Mouse (Mus musculus) small intestine, adult 2 months (tissue): Measurements from ENCODE around the gene Gm8439. TPM values are rescaled to one million over a fixed set of nuclear protein-coding genes. Genes with fewer than 3 reads are reported as not detected.
"Not testable (repeated sequence)": the region's sequence is repeated elsewhere in the genome, so short reads cannot be mapped to it uniquely, and the experiment has no call there.

ENCODE experiments used
- H3K27ac ChIP-seq: fragments of 200-500 bp; 2 replicates; pipeline ENCODE4 v1.5.1; 2012; ENCODE audit warnings: low read depth, low read length, control low read depth, inconsistent platforms; ENCODE audit not compliant: insufficient read depth
- H3K27me3 ChIP-seq: fragments of 200-500 bp; 2 replicates; pipeline ENCODE4 v1.6.1; 2012; ENCODE audit warnings: mild to moderate bottlenecking, moderate library complexity, low read length, inconsistent platforms; ENCODE audit not compliant: control insufficient read depth, insufficient read depth
- H3K36me3 ChIP-seq: fragments of 200-500 bp; 2 replicates; pipeline ENCODE4 v1.6.1; 2012; ENCODE audit warnings: mild to moderate bottlenecking, low read length, control low read depth, inconsistent platforms; ENCODE audit not compliant: control insufficient read depth, insufficient read depth
- H3K4me1 ChIP-seq: fragments of 200-500 bp; 2 replicates; pipeline ENCODE4 v1.6.1; 2012; ENCODE audit warnings: low read length, inconsistent platforms, mixed read lengths; ENCODE audit not compliant: control insufficient read depth, insufficient read depth, insufficient read length
- H3K4me3 ChIP-seq: fragments of 200-500 bp; 2 replicates; pipeline ENCODE4 v1.5.1; 2012; ENCODE audit warnings: low read depth, mild to moderate bottlenecking, control low read depth, inconsistent platforms, low read length, moderate library complexity
- CTCF ChIP-seq: fragments of 200-500 bp; IDR thresholded peaks from 2 replicates; pipeline ENCODE4 v1.5.1; 2012; ENCODE audit warnings: low read depth, mild to moderate bottlenecking, control low read depth, inconsistent platforms, low read length, moderate library complexity, mixed read lengths; ENCODE audit not compliant: insufficient replicate concordance, insufficient read length; ENCODE audit errors: extremely low read depth
- POLR2A ChIP-seq: fragments of 200-500 bp; IDR thresholded peaks from 2 replicates; pipeline ENCODE4 v1.6.1; 2012; ENCODE audit warnings: low read depth, mild to moderate bottlenecking, control low read depth, inconsistent platforms, low read length, moderate library complexity
- WGBS: fragments of 180-500 bp; shearing (Covaris S2); methylation state at CpG from one replicate; pipeline ENCODE4 v1.1.7; 2018; 5-methylcytosine and 5-hydroxymethylcytosine counted together
- polyA plus RNA-seq: library from polyadenylated mRNA; depleted of rRNA; stranded (reverse); fragments of >200 nt; gene quantifications from 2 replicates; pipeline ENCODE4 v1.2.3, GENCODE M21; 2012

The Gm8439 gene
- polyA plus RNA-seq, 1 experiment = not detected

DNA sequence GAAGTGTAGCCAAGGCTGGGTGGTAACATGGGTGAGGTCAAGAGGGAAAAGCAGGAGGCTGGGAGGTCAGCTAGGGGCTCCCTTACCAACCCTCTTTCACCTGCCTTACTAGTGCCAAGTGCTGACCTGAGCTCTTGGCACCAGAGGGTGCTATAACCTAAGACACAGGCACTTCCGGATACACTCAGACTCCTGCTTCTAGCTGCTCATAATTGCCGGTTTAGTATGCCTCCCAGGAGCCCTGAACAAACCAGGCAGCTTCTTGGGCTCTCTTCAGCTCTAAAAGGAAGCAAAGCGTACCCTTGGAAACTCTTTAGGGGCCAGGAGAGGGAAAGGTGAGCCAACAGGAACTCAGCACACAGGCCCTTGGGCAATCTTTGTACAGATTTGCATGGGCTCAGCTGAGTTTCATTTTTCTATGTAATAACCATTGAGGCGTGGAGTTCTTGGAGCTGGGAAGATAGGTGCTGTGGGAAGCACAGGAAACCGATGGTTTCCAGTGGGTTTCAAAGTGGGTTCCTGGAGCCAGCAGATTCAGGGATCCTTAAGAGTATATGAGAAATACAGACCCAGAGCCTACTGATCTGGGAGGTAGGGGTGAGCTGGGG, 1.4 kb downstream of the Gm8439 start:
- WGBS = 14% methylated on average over 5 of the region's 5 CpGs
- no peak overlapping the region for H3K27ac ChIP-seq
- TF ChIP-seq CTCF = peak; percentile 85; the same call in 1 of the 2 replicates
- TF ChIP-seq POLR2A = no peak
- no peaks in the 10 kb centered on the region for H3K4me1 ChIP-seq
- H3K4me3 ChIP-seq = no peak overlapping the region
- no peaks in the 10 kb centered on the region for H3K36me3 ChIP-seq
- H3K27me3 ChIP-seq = no peaks in the 10 kb centered on the region

DNA sequence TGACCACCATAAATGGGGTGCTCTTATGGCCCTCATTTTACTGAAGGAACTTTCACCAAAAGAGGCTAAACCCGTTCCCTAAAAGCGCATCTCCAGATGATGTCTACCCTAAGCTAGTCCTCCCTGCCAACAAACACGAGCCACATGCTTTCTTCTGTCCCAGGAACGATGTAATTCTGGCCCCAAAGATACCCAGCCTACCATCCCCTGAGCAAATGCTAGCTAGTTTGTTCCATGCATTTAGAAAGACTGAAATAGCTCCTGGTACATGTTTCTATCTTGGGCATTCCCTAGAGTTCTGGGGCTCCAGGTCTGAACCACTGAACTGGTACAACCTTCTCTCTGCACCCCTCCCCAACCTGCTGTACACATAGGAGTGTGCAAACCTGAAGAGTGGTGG, 2.4 kb downstream of the Gm8439 start:
- TF ChIP-seq POLR2A = no peak
- Histone ChIP-seq H3K4me1 (no peaks in the 10 kb centered on the region), H3K27ac (no peak overlapping the region), H3K27me3 (no peaks in the 10 kb centered on the region), H3K4me3 (no peak overlapping the region), H3K36me3 (no peaks in the 10 kb centered on the region)
- WGBS = 87% methylated on average over 4 of the region's 4 CpGs

DNA sequence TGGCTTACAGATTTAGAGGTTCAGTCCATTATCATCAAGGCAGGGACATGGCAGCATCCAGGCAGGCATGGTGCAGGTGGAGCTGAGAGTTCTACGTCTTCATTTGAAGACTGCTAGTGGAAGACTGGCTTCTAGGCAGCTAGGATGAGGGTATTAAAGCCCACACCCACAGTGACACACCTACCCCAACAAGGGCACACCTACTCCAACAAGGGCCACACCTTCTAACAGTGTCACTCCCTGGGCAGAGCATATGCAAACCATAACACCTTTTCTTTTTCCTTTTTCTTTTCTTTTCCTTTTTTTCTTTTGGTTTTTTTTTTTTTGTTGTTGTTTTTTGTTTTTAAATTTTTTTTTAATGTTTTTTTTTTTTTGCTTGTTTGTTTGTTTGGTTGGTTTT, 7.7 kb downstream of the Gm8439 start:
- not testable (repeated sequence) for H3K4me3 ChIP-seq, H3K36me3 ChIP-seq, H3K27ac ChIP-seq, H3K27me3 ChIP-seq, H3K4me1 ChIP-seq
- 83% methylated on average over 1 of the region's 1 CpGs for WGBS

DNA sequence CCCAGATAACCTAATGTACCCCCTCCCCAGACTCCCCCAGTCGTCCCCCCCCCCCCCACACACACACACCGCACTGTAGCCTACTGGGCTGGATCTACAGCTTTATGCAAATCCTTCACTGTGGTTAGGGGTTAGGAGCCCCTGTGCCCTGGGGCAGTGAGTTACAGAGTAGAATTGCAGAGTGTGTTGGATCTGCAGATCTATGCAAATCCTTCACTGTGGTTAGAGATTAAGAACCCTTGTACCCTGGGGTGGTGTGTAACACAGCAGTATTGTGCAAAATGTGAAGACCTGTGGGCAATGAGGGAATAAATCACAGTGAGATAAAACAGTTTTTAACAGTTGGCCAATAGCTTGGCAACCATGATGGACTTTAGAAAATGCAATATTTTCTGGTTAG, 10.4 kb downstream of the Gm8439 start:
- Histone ChIP-seq H3K36me3 (no peaks in the 10 kb centered on the region), H3K27ac (no peak overlapping the region), H3K4me1 (no peaks in the 10 kb centered on the region), H3K4me3 (no peak overlapping the region), H3K27me3 (no peaks in the 10 kb centered on the region; the same call in 1 of the 2 replicates)
- TF ChIP-seq POLR2A = no peak
- TF ChIP-seq CTCF = no peak
- WGBS = 52% methylated on average over 2 of the region's 2 CpGs

DNA sequence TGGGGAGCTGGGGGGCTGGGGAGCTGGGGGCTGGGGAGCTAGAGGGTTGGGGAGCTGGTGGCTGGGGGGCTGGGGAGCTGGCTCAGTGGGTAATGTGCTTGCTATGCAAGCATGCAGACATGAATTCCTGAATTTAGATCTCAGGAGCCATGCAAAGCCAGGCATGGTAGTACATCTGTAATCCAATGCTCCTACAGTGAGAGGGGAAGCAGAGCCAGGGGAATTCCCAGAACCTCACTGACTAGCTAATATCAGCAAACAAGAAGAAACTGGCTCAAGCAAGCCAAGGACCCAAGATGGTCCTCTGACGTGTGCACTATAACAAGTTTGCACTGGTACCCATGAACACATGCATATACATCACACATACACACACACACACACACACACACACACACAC, 13.2 kb downstream of the Gm8439 start:
- H3K4me1 ChIP-seq = no peaks in the 10 kb centered on the region
- H3K27ac ChIP-seq = no peak overlapping the region
- H3K36me3 ChIP-seq = no peaks in the 10 kb centered on the region
- whole genome bisulfite sequencing = 69% methylated on average over 1 of the region's 1 CpGs
- H3K27me3 ChIP-seq = no peaks in the 10 kb centered on the region; the same call in 1 of the 2 replicates
- H3K4me3 ChIP-seq = no peak overlapping the region
- TF ChIP-seq CTCF (no peak), POLR2A (no peak)

DNA sequence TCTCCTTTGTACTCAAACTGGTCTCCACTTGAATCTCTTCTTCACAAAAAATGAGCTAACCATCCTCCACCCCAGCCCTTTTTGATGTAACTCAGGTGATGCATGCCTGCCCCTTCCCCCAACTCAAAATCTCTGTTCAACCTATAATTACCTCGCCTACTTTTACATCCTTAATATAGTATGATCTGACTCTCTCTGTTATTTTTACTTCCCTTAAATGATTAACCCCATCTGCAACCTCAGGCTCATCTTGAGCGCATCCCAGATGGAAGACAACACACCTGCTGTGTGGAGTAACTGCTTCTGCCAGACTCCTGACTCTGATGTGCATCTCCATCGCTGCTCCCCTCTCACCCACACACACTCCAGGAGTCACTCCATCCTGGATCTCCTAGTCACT, 14.1 kb downstream of the Gm8439 start:
- no peaks in the 10 kb centered on the region for H3K4me1 ChIP-seq
- TF ChIP-seq CTCF (no peak), POLR2A (no peak)
- no peaks in the 10 kb centered on the region for H3K36me3 ChIP-seq
- H3K27me3 ChIP-seq = no peaks in the 10 kb centered on the region
- no peak overlapping the region for H3K27ac ChIP-seq
- H3K4me3 ChIP-seq = no peak overlapping the region
- 73% methylated on average over 3 of the region's 3 CpGs for WGBS

DNA sequence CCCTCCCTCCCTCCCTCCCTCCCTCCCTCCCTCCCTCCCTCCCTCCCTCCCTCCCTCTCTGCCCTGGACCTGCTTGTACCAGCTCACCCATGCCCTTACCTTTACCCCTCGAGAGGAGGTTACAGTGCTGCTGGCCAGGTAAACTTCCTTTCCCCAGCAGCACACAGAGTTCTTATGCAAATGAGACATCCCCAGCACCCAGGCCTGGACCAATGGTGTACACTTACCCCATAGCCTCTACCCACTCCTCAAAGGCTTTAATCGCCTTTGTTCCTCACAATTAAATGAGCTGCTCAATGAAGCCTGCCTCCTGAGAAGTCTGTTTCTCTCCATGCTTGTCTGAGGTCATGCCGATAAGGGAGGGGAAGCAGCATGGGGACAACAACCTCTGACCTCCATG, 18.4 kb downstream of the Gm8439 start:
- TF ChIP-seq CTCF (no peak), POLR2A (no peak)
- no peaks in the 10 kb centered on the region for H3K36me3 ChIP-seq
- no peak overlapping the region for H3K4me3 ChIP-seq
- no peaks in the 10 kb centered on the region for H3K4me1 ChIP-seq
- WGBS = 57% methylated on average over 3 of the region's 3 CpGs
- no peak overlapping the region for H3K27ac ChIP-seq
- no peaks in the 10 kb centered on the region for H3K27me3 ChIP-seq

DNA sequence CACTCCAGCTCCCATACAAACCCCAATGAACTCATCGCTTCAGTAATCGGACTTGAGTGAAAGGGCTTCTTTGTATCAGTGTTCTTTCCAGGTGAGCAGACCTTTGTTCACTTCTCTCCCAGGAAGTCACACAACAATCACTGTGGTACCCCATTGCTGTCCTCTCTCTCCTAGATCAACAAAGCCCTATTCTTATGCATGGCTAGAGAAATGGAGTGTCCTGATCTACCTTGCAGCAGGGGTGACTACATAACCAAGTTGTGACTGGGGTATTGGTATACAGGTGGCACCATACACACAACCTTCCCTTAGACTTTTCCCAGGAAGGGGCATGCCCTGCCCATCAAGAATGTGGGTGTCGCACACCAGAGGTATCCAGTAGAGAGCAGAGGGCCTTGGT, 22.5 kb downstream of the Gm8439 start:
- Histone ChIP-seq H3K4me1 (peaks cover 7% of the 10 kb centered on the region), H3K27me3 (no peaks in the 10 kb centered on the region), H3K36me3 (no peaks in the 10 kb centered on the region), H3K4me3 (no peak overlapping the region), H3K27ac (no peak overlapping the region)
- TF ChIP-seq POLR2A (no peak), CTCF (no peak)
- 55% methylated on average over 3 of the region's 3 CpGs for WGBS
